Mouse (Mus musculus): ENCODE results near the gene Cdc5l.
"Not testable (repeated sequence)": the region's sequence is repeated elsewhere in the genome, so short reads cannot be mapped to it uniquely, and the experiment has no call there.

Cdc5l gene

DNA sequence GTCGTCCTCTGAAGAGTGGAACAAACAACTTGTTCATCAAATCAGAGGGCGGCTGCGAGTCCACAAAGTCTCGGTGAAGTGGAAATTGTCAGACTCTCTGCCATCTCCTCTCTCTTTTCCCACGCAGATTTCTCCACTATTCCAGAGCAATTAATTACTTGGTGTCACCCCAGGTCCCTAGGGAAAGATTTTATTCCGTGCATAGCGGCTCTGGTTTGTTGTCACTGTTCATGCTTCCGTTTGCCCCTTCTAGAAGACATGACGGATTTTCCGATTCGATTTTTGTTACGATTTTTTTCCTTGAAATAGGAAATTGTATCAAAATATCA, 689 bp upstream of the Cdc5l start:
- no peak for DNase-seq (ENCODE audit: low spot score)

DNA sequence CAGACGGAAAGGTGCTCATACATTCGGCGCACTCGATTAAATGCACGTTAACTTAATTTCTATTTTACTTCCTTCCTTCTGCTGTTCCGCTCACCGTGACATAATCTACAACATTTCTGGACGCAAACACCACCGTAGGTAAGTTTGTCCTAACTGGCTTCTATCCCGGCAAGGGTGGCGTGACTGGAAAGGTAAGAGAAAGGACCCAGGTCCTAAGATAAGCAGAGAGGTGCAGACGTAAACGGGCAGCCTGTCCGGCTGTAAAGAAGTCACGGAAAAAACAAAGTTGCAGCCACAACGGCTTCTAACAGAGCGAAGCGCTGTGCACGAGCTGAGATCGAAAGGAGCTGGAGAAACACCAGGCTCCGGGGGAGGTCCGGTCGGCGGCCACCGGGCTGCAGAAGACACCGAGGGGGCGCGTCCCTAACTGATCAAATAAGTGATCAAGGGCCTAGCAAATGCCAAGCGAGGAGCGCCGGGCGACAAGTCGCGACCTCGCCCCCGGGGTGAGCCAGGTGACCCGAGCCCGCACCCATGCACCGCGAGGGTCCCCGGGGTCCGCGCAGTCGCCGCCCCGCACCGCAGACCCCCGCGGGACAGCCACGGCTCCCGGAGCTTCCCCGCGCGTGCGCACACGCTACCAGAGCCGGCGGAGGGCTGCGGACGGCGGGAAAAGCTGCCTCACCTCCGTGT, 685 bp downstream of the Cdc5l start:
- DNase-seq (ENCODE audit: low spot score) = peak; percentile 41

DNA sequence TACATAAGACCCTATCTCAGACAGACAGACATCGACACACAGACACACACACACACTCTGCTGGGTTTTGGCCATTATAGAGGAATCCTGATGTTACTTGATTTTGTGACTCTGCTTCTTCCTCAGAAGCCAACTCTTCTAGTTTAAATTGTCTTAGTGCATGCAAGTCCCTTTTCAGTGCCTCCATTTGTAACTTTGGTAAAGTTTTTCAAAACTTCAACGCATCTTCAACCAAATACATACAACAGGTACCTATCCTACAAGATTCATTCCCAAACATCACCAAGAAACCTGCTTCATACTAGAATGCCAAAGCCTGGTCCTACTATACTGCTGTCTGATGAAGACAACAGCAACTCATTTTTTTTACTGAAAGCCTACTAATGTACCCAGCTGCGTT, 1.5 kb downstream of the Cdc5l start:
- no peak for DNase-seq (ENCODE audit: low spot score)

DNA sequence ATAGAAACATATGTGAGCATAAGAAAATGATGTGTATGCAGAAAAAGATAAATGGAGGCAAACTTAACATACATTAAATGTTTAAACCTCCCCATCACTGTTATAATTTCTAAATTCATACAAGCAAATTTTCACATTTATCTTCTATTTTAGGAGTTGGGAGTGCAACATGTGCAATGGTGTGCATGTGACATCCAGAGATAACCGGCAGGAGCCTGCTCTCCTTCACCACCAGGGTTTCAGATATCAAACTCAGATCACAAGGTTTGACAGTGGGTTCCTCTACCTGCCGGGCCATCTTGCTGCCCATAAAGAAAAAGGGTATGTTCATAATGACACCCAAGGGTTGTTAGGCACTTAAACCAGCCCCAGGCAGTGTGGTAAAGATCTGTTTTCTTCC, 16.1 kb downstream of the Cdc5l start:
- no peak for DNase-seq (ENCODE audit: low spot score)

DNA sequence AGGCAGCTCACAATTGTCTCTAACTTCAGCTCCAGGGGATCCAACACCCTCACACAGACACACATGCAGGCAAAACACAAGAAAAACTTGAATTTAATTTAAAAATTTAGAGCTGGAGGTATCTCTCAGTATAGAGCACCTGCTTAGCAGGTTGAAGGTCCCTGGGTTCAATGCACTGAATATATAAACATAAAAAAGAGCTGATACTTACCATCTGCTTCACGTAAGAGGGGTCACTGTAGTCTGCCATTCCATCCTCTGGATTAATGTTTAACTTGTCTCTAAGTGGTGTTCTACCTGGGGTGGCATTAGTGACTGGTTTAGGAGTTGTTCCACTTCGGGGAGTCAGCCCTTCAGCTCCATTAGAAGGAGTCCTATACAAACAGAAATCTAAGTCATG, 21.9 kb downstream of the Cdc5l start:
- not testable (repeated sequence) for DNase-seq (ENCODE audit: low spot score)

DNA sequence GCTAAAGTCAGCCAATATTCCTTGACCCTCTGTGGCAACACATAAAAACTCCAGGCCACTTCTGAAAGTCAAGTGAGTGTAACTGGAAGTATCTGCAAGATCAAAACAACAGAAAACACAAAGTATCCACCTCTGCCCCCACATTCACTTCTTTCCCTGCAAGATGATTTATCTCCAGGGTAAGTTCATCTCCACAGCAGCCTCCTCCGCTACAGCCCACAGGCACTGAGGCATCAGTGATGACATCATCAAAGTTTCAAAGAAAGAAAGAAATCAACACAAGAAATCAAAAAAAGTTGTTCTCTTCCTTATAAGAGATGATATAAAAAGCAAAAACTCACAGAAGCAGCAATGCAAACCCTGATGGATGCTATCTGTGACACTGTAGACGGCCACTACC, 24.8 kb downstream of the Cdc5l start:
- DNase-seq (ENCODE audit: low spot score) = no peak

DNA sequence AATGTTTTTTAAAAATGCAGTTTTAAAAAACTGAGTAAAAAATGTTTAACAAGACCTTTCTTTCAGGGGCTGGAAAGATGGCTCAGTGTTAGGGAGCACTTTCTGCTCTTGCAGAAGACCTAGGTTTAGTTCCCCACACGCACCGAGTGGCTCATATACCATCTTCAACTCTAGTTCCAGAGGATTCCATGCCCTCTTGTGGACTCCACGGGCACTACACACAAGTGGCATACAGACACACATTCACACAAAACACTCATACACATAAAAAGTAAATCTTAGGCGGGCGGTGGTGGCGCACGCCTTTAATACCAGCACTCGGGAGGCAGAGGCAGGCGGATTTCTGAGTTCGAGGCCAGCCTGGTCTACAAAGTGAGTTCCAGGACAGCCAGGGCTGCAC, 27.3 kb downstream of the Cdc5l start:
- no peak for DNase-seq (ENCODE audit: low spot score)

DNA sequence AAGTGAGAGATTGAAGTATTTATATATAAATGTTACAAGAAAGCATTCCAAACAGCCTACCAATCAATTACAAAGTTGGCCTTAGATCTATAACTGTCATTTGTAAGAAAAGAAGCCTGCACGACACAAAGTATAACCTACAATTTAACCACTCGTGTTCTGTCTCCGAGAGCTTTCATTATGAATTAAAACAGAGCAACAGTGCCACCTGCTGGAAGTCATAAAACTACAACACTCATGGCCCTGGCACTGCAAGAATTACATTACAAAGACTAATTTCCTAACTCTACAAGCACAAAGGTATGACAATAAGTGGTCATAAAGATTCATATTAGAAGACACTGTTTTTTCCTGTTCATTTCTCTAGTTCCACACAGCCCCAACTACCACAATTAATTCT, 30.3 kb downstream of the Cdc5l start:
- peak; percentile 52 for DNase-seq (ENCODE audit: low spot score)

DNA sequence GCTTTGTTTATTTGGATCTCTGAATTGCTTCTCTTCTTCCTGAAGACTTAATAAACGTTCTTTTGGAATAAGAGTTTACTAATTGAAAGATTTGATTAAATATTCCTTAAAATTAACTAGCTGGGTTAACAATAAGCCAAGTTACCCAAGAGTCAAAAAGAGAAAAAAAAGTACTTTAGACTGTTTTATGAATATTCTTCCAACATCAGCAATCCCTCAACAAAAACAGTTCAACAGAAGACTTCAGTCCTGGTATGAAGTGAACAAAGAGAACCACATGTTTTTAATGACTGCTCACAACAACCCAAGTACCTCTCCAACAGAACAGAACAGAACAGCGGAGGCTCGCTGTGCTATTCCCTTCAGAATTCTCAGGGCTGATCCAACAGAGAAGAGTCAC, 30.9 kb downstream of the Cdc5l start:
- DNase-seq (ENCODE audit: low spot score) = no peak

DNA sequence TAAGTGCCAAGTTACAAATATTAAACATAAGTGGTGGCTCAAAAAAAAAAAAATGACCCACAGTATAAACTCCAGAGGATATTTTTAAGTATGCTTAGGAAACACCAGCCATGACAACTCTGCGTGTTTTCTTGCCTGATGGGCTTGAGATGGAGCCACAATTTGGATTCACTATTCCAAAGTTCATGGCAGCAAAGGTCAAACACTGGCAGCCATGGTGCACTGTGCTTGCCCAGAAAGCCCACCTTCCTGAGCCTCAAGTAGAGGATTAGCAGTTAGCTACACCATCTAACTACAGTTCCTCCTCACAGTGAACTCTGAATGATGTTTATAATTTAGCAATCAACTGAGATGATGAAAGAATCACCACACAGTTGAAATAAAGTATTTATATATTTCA, 31.4 kb downstream of the Cdc5l start:
- no peak for DNase-seq (ENCODE audit: low spot score)

DNA sequence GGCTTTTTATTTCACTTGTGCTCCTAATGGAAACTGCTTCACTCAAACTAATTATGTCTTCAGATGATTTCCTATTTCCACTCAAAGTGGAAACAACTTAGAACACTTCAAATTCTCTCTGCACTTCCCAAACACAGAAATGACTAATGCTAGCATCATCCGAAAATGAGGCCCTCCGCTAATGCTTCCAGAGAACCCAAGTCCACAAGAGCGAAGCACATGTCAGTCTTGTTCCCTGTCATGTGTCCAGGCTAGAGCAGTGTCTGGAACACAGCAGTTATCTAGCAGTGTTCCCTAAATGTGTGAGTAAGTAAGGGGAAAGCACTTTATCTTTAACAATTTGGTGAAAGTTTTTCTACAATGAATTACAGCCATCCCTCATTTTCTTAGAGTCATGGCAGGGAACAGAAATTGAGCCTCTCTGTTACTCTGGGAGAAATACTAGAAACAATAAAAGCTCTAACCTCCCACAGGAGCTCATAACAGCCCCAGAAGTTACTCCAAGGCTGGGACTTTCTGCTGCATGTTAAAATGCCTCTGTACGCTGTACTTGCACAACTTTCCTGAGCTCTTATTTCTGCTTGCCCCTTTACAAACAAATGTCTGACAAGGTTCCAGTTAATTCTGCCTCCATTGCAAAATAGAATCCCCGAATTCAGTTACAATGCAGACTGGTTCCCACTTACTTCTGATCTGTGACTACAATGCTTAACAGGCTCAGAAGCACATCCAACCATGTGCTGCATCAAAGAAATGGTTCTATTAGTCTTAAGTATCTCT, 32.2 kb downstream of the Cdc5l start:
- no peak for DNase-seq (ENCODE audit: low spot score)

DNA sequence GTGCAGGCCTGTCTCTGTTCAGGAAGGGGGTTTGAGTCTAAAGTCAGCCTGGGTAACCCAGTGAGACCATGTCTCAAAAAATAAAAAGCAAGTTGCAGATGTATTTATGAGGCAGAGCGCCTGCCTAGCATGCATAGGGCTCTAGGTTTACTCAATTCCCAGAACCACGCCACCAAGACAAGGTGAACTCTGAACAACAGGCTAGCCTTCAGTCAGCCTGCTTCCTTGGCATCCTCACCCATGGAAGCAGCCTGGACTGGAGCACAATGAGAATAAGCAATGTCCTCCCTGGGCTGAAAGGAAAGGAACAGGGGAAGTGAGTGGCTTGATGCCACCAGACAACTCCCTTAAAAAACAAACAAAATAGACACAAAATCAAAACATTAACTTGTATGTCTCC, 35.5 kb downstream of the Cdc5l start:
- no peak for DNase-seq (ENCODE audit: low spot score)

DNA sequence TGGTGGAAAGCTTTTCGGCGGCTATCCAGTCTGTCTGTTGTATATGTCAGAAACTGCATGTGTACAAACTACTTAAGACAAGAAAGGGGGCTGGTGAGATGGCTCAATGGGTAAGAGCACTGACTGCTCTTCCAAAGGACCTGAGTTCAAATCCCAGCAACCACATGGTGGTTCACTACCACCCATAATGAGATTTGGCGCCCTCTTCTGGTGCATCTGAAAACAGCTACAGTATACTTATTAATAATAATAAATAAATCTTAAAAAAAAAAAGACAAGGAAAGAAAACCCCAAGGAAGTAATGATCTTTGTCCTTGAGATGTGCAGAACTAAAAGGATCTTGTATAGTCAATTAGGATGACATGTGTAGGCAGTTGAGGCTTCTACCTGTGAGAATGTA, 36.0 kb downstream of the Cdc5l start:
- no peak for DNase-seq (ENCODE audit: low spot score)

DNA sequence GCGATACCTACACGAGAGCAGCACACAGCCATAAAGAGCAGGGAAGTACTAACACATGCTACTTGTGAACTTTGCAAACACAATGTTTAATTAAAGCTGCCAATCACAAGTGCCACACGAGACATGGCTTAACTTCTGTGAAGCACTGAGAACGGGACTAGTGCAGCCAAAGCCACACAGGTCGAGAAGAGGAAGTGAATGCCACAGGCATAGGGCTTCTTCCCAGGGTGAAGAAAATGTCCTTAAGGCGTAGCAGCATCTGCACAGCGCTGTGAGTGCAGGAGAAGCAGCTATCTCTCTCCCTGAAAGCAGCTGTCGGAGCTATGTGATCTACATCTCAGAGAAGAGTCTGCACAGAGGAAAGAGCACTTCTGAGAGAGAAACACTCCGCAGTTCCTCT, 38.9 kb downstream of the Cdc5l start:
- DNase-seq (ENCODE audit: low spot score) = no peak

DNA sequence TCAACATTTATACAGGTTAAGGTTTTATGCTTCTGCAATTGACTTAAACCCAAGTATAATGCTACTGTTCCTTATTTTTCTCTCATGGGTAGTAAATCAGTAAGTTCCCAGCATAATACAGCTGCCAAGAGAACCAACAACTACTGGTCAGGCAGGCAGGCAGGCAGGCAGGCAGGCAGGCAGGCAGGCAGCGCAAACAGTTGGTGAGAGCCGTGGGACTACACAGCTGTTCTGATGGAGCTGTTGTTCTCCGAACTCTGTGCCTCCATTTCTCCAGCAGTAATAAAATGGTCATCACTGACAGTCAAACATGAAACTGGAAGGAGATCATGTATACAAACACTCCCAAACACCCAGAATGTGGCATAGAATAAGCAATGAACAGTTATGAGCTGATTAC, 39.8 kb downstream of the Cdc5l start:
- DNase-seq (ENCODE audit: low spot score) = no peak

DNA sequence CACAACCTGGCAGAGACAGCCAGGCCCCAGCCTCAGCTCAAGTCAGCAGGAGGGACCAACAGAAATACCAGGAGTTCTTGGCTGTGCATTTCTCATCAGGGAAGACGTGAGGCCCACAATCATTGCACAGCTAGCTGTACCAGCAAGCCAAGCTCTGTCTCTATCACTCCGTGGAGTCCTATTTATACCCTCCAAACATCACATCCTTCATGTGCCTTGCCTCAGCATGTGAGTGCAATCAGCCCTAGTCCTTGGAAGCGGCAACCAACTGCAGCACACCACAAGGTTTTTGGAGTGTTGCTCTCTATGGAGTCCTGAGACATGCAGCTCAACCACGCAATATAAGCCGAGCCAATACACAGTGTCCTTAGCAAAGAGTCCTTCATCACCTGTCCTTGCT, 43.6 kb downstream of the Cdc5l start:
- no peak for DNase-seq (ENCODE audit: low spot score)

DNA sequence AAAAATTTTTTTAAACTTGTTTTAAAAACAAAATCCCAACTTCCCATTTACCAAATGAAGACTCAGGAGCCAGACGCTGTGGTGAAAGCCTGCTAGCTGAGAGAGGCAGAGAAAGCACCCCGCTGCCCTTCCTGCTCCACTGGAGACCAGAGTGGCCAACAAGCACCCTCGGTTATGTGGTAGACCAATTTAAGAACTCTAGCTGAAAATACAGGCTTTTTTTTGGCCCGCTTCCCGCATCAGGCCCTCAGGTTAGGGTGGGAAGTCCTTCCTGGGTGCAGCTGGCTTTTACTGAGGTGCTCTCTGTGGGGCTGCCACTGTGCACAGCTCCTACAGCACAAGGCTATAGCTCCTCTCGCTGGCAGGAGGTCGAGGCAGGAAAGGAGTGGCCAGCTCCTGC, 46.6 kb downstream of the Cdc5l start:
- DNase-seq (ENCODE audit: low spot score) = no peak

DNA sequence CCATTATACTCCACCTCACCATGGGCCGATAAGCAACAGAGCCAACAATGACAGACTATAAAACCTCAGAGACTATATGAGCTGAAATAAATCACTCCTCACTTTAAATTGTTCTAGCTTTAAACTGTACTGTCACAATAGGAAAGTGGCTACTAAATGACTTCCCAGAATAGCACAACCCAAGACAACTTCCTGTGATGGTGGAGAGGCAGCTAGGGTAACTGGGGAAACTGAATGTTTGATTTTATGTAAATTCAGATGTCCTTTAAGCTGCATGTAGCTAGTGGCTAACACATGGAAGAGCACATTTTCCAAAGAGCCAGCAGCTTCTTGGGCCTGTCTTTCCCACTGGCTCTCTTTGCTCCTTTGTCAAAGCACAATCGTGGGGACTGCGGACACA, 50.2 kb downstream of the Cdc5l start:
- DNase-seq (ENCODE audit: low spot score) = no peak

DNA sequence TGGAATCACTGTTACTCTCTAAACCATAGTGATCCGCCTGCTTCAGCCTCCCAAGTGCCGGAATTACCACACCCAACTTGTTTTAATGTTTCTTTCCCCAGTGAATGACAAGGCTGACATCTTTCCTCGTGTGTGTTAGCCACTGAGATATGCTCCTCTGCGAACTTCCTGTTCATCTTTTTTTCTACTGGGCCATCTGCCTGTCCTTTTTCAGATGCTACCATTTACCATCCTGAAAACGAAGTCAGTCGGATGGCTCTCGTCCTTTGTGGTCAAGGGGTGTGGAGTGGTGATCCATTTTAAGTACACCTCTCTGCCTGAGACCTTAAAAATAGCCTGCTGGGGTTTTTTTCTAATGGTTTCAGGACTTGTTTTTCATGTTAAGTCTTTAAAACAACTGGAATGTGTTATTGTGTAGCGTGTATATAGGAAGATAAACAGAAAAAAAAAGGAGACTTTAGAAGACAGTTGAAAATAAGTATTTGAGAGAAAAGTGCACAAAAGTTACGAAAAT, 54.2 kb downstream of the Cdc5l start:
- no peak for DNase-seq (ENCODE audit: low spot score)

DNA sequence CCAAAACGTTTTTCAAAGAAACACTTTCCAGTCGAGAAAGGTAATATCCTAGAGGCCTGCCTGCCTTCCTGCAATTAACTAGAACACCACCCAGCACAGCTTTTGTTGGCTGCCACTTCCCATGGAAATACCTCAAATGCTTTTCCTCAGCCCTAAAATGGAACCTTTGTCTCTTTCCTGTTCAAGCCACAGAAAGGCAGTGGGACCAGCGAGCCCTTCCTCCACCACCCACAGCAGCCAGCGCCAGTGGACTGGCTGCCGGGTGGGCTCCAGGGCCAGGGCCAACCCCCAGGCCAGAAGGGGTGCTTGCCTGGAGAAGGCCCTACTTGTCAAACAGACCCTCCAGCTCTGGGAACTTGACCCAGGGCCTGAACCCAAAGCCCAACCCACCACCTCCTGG, 56.2 kb downstream of the Cdc5l start:
- no peak for DNase-seq (ENCODE audit: low spot score)

DNA sequence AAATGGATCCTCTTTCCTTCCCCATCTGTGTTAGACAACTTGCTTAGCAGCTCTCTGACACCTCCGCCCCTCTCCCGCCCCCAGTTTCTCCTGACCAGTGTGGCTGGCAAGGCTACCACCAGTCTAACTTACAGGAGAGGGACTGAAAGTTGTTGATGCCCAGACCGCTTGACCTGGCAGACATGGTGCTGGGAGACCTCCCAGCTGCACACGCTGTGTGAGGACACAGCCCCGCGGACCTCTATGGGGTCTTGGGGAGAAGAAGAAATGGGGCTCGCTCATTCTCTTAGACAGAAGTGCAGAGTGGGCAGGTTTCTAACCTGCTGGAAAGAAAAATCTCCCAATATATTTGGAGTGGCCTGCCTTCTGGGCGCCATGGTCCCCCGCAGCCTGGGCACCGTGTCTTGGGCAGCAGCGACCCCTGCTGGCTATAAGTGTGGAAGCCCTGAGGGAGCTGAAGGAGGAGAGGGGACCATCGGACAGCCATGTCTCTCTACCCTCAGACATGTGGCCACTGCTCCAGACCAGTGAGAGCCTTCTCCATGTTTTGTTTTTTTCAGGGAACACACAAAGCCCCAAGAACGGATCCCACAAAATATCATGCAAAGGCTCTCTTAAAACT, 59.4 kb downstream of the Cdc5l start:
- DNase-seq (ENCODE audit: low spot score) = peak; percentile 74

DNA sequence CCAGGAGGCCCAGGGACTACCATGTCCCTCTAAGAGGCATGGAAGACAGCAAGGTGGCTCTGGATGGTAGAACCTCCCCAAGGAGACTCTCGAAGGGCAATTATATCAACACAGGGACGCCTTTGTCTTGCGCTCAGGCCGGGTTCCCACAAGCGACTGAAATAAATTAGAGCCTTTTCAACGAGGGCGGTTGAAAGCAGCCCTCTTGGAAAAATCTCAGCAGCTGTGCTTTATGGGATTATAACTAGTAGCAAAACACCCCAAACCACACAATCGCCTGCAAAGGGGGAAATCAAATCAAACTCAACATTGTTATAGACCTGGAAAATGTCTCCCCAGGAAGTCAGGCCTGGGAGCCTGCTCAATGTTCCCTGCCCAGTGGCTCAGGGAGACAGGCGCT, 62.5 kb downstream of the Cdc5l start:
- no peak for DNase-seq (ENCODE audit: low spot score)

DNA sequence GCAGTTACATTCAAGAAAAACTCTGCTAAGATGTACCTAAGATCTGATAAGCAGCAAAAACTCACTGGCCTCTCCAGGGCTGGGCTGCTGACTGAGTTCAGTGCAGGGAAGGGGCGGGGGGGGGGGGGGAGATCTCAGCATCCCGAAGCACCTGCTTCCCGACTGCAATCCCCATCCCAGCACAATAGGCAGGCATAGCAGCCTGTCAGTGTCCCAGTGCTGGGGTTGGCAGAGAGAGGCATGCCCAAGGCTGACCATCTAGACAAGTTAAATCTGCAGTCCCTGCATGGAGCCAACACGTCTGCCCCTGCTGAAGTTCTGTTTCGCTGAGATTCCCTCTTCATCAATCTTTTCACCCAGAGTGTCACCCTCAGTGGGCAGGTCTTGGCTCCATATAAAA, 63.0 kb downstream of the Cdc5l start:
- DNase-seq (ENCODE audit: low spot score) = no peak

Measured in urinary bladder, postnatal 14 days (tissue).